9 mouse cellular contexts compared by ENCODE assay signal in genomic region chr3:105090981-105091380, GRCm38 (mm10). TPM values are rescaled to one million over a fixed set of nuclear protein-coding genes. Genes with fewer than 3 reads are reported as not detected.
A peak's percentile ranks its signal among the peaks of the same experiment; 100 is the strongest.
DNase-seq lines count a peak whose midpoint lies in the region; ATAC-seq and TF ChIP-seq lines count a peak whose summit lies in the region.
"Had no signal": no experiment of that assay in that cellular context is flagged by ENCODE, and none has a peak within 500 bp of the region (broad histone marks: within the 10 kb centered on the region; RNA-seq: fewer than 3 reads in every experiment).

No protein-coding gene starts in this region.

- DNase-seq in cerebellum, adult 18-20 months: peak; percentile 28 to 36
- DNase-seq in cerebellum, adult 11-12 months: no peak
- peak; percentile 37 to 53 for DNase-seq in heart, adult 2 months
- peak; percentile 84 for DNase-seq in kidney, postnatal 0 days (ENCODE audit: low spot score)
- no peak for DNase-seq in liver, embryonic 14.5 days (ENCODE audit: low read depth in 3 of 3, low spot score in 3 of 3)

- no peaks in the 10 kb centered on the region for H3K79me2 ChIP-seq in heart, adult 2 months (replicated peaks; ENCODE audit: control insufficient read depth, insufficient read depth, low read length)

- H3K9me3 ChIP-seq in E14TG2a.4 (ENCODE audit: low read length): no peaks in the 10 kb centered on the region
- no peaks in the 10 kb centered on the region for H3K9me3 ChIP-seq in kidney, postnatal 0 days (replicated peaks; ENCODE audit: low read length)
- no peaks in the 10 kb centered on the region for H3K9me3 ChIP-seq in liver, embryonic 14.5 days (ENCODE audit: control insufficient read depth, low read length)
- no peaks in the 10 kb centered on the region for H3K9me3 ChIP-seq in stomach, embryonic 16.5 days (replicated peaks; ENCODE audit: control insufficient read depth, low read length)
- H3K9me3 ChIP-seq: limb, embryonic 13.5 days had no signal

- H3K36me3 ChIP-seq in E14TG2a.4 (ENCODE audit: insufficient read depth, low read length): no peaks in the 10 kb centered on the region
- no peaks in the 10 kb centered on the region for H3K36me3 ChIP-seq in heart, adult 2 months (ENCODE audit: control insufficient read depth, insufficient read depth, low read length)
- no peaks in the 10 kb centered on the region for H3K36me3 ChIP-seq in kidney, postnatal 0 days (ENCODE audit: insufficient read depth, low read length)
- H3K36me3 ChIP-seq in liver, embryonic 14.5 days (replicated peaks; ENCODE audit: control insufficient read depth, insufficient read depth, low read depth): no peaks in the 10 kb centered on the region
- H3K36me3 ChIP-seq in stomach, embryonic 16.5 days (ENCODE audit: control insufficient read depth, insufficient read depth, low read length): no peaks in the 10 kb centered on the region
- H3K36me3 ChIP-seq: limb, embryonic 13.5 days had no signal

- no peak overlapping the region for H3K9ac ChIP-seq in heart, adult 2 months (ENCODE audit: low read depth, low read length)
- H3K9ac ChIP-seq in kidney, postnatal 0 days (ENCODE audit: low read depth, low read length): no peak overlapping the region
- H3K9ac ChIP-seq in liver, embryonic 14.5 days (replicated peaks): no peak overlapping the region
- no peak overlapping the region for H3K9ac ChIP-seq in stomach, embryonic 16.5 days (ENCODE audit: low read length)
- H3K9ac ChIP-seq: limb, embryonic 13.5 days had no signal

- ATAC-seq in kidney, postnatal 0 days (replicated peaks; ENCODE audit: low FRiP score, low read depth): peak; percentile 89
- no peak for ATAC-seq in liver, embryonic 14.5 days (ENCODE audit: insufficient read depth)
- peak; percentile 73; the same call in 1 of the 2 replicates for ATAC-seq in stomach, embryonic 16.5 days (ENCODE audit: insufficient read depth, low FRiP score)

- intact Hi-C loops in heart, adult 2 months (cut with DNase I): no loop called here

- H3K4me3 ChIP-seq in E14TG2a.4 (replicated peaks; ENCODE audit: low read length): no peak overlapping the region
- H3K4me3 ChIP-seq in cortical plate, adult 2 months (ENCODE audit: insufficient read depth, low read length): no peak overlapping the region
- H3K4me3 ChIP-seq in heart, adult 2 months: no peak overlapping the region
- no peak overlapping the region for H3K4me3 ChIP-seq in kidney, postnatal 0 days (replicated peaks; ENCODE audit: low read depth, low read length)
- no peak overlapping the region for H3K4me3 ChIP-seq in liver, embryonic 14.5 days (ENCODE audit: insufficient read depth in 1 of 2, low read depth in 2 of 2, low read length in 2 of 2)
- no peak overlapping the region for H3K4me3 ChIP-seq in stomach, embryonic 16.5 days (replicated peaks; ENCODE audit: low read length)
- H3K4me3 ChIP-seq: limb, embryonic 13.5 days had no signal

- no peak overlapping the region for H3K27ac ChIP-seq in cortical plate, adult 2 months (ENCODE audit: insufficient read depth, low read length)
- no peak overlapping the region for H3K27ac ChIP-seq in heart, adult 2 months
- H3K27ac ChIP-seq in kidney, postnatal 0 days: no peak overlapping the region
- no peak overlapping the region for H3K27ac ChIP-seq in liver, embryonic 14.5 days
- peak overlapping the region; percentile 58 for H3K27ac ChIP-seq in stomach, embryonic 16.5 days (ENCODE audit: low read length)
- H3K27ac ChIP-seq: limb, embryonic 13.5 days had no signal

- WGBS in heart, adult 2 months: 20% methylated on average over 3 of the region's 3 CpGs
- WGBS in kidney, postnatal 0 days: 28% methylated on average over 3 of the region's 3 CpGs
- 21% methylated on average over 3 of the region's 3 CpGs for WGBS in liver, embryonic 14.5 days (ENCODE audit: insufficient replicate concordance)
- 30% methylated on average over 3 of the region's 3 CpGs for WGBS in stomach, embryonic 16.5 days

- 0 out of 2 replicates have a peak, but pooled peaks have one; percentile 43 for TF ChIP-seq EP300 in heart, adult 2 months (IDR thresholded peaks at IDR 0.05; ENCODE audit: insufficient read depth, low read depth, low read length)
- TF ChIP-seq EP300 in liver, embryonic 14.5 days (IDR thresholded peaks at IDR 0.05; ENCODE audit: low read depth): no peak

- TF ChIP-seq POLR2A in cortical plate, adult 2 months (IDR thresholded peaks at IDR 0.05; ENCODE audit: extremely low read depth, insufficient read depth, low read length): no peak
- TF ChIP-seq POLR2A in heart, adult 2 months (IDR thresholded peaks at IDR 0.05; ENCODE audit: insufficient read depth, low read depth, low read length): no peak

- H3K27me3 ChIP-seq in E14TG2a.4 (ENCODE audit: insufficient read depth, low read length): 0 out of 2 replicates have a peak, but pooled peaks cover 2% of the 10 kb centered on the region
- H3K27me3 ChIP-seq in heart, adult 2 months (ENCODE audit: control insufficient read depth, insufficient read depth, low read length): no peaks in the 10 kb centered on the region
- no peaks in the 10 kb centered on the region for H3K27me3 ChIP-seq in kidney, postnatal 0 days (ENCODE audit: insufficient read depth, low read length)
- H3K27me3 ChIP-seq in liver, embryonic 14.5 days (ENCODE audit: control insufficient read depth, insufficient read depth, low read length): no peaks in the 10 kb centered on the region
- H3K27me3 ChIP-seq in stomach, embryonic 16.5 days (ENCODE audit: control insufficient read depth, insufficient read depth, low read length): no peaks in the 10 kb centered on the region
- H3K27me3 ChIP-seq: limb, embryonic 13.5 days had no signal

- TF ChIP-seq CTCF in E14TG2a.4 (conservative IDR thresholded peaks at IDR 0.05; ENCODE audit: low read length): peak; percentile 56
- TF ChIP-seq CTCF in cortical plate, adult 2 months (IDR thresholded peaks at IDR 0.05; ENCODE audit: extremely low read depth, insufficient read depth, low read length): peak; percentile 68
- peak; percentile 74 for TF ChIP-seq CTCF in heart, adult 2 months (IDR thresholded peaks at IDR 0.05)
- peak; percentile 82 for TF ChIP-seq CTCF in kidney, postnatal 0 days (IDR thresholded peaks at IDR 0.05; ENCODE audit: low read depth)
- peak; percentile 54 for TF ChIP-seq CTCF in liver, embryonic 14.5 days (IDR thresholded peaks at IDR 0.05; ENCODE audit: low read depth)

- no peak overlapping the region for H3K4me2 ChIP-seq in kidney, postnatal 0 days (ENCODE audit: low read length)
- no peak overlapping the region for H3K4me2 ChIP-seq in liver, embryonic 14.5 days (ENCODE audit: low read depth)
- no peak overlapping the region for H3K4me2 ChIP-seq in stomach, embryonic 16.5 days (ENCODE audit: low read depth, low read length)
- H3K4me2 ChIP-seq: limb, embryonic 13.5 days had no signal

- H3K4me1 ChIP-seq in E14TG2a.4 (replicated peaks; ENCODE audit: low read depth, low read length): peaks cover 3% of the 10 kb centered on the region; the same call in 1 of the 2 replicates
- no peaks in the 10 kb centered on the region for H3K4me1 ChIP-seq in cortical plate, adult 2 months (ENCODE audit: control insufficient read depth, insufficient read depth, low read length)
- H3K4me1 ChIP-seq in heart, adult 2 months (ENCODE audit: control insufficient read depth, insufficient read depth, low read length): peaks cover 7% of the 10 kb centered on the region
- H3K4me1 ChIP-seq in kidney, postnatal 0 days (replicated peaks; ENCODE audit: insufficient read depth, low read length): 0 out of 2 replicates have a peak, but pooled peaks cover 3% of the 10 kb centered on the region
- H3K4me1 ChIP-seq in liver, embryonic 14.5 days (replicated peaks; ENCODE audit: control insufficient read depth in 2 of 2, insufficient read depth in 2 of 2, low read length in 1 of 2): 0 out of 4 replicates have a peak, but pooled peaks cover 0 to 2% of the 10 kb centered on the region in 2 experiments
- 0 out of 2 replicates have a peak, but pooled peaks cover 3% of the 10 kb centered on the region for H3K4me1 ChIP-seq in stomach, embryonic 16.5 days (ENCODE audit: control insufficient read depth, insufficient read depth, low read length)

RNA-seq across cellular contexts. Expression of gene 4930564D02Rik, which starts 24.3 kb away (rescaled TPM):
- not detected in 2 replicates for polyA plus RNA-seq in cortical plate, adult 2 months (2012; rRNA removed)
- total RNA-seq in heart, adult 2 months (2021): not detected
- not detected in 2 replicates for polyA plus RNA-seq in heart, adult 2 months (2012; rRNA removed)
- not detected in 2 replicates for polyA plus RNA-seq in kidney, postnatal 0 days (2015; fragmentation: Nextera tagmentation; extraction: Ambion mirVana)
- not detected in 2 replicates for polyA plus RNA-seq in liver, embryonic 14.5 days (2012; rRNA removed)
- not detected in 2 replicates for polyA plus RNA-seq in liver, embryonic 14.5 days (2014; fragmentation: Nextera tagmentation; extraction: Ambion mirVana)
- polyA plus RNA-seq in stomach, embryonic 16.5 days (2015; fragmentation: Nextera tagmentation; extraction: Ambion mirVana): not detected in 2 replicates
- polyA plus RNA-seq: limb, embryonic 13.5 days had no signal

RNA-seq across cellular contexts. Expression of gene Cttnbp2nl, which starts 38.0 kb away (rescaled TPM):
- 6.3 and 6.8 TPM in 2 replicates for polyA plus RNA-seq in cortical plate, adult 2 months (2012; rRNA removed)
- total RNA-seq in heart, adult 2 months (2021): 10 to 100 TPM; 15.3 to 20.9 TPM
- 3.9 and 4.1 TPM in 2 replicates for polyA plus RNA-seq in heart, adult 2 months (2012; rRNA removed)
- 26.4 and 26.5 TPM in 2 replicates for polyA plus RNA-seq in kidney, postnatal 0 days (2015; fragmentation: Nextera tagmentation; extraction: Ambion mirVana)
- polyA plus RNA-seq in liver, embryonic 14.5 days (2012; rRNA removed): 0.52 and 0.65 TPM in 2 replicates
- 1.9 and 2.1 TPM in 2 replicates for polyA plus RNA-seq in liver, embryonic 14.5 days (2014; fragmentation: Nextera tagmentation; extraction: Ambion mirVana)
- polyA plus RNA-seq in stomach, embryonic 16.5 days (2015; fragmentation: Nextera tagmentation; extraction: Ambion mirVana): 25.8 and 28.7 TPM in 2 replicates

Comparison
In these comparisons a context has a peak if more than half of its experiments do, and no peak if none do; other contexts are left out.
1. DNase-seq: peak in cerebellum, adult 18-20 months (2 of 2), heart, adult 2 months (2 of 2) and kidney, postnatal 0 days (single experiment); none in cerebellum, adult 11-12 months (single experiment) and liver, embryonic 14.5 days (0 of 3).
2. Peak in every context shown above with its lines, with median percentiles within 50 percentile points of each other: CTCF ChIP-seq.